Mouse (Mus musculus): Measurements from ENCODE around the gene Ntrk3. TPM values are rescaled to one million over a fixed set of nuclear protein-coding genes. Genes with fewer than 3 reads are reported as not detected.

Ntrk3 gene
- 29.8 TPM for polyA plus RNA-seq (2017; shearing (Covaris generic))

GRCm38 (mm10) chr7:78737614-78738210 is at the start of gene Ntrk3:
Gene Ntrk3, minus strand, starts transcription at chr7:78738012.

DNA sequence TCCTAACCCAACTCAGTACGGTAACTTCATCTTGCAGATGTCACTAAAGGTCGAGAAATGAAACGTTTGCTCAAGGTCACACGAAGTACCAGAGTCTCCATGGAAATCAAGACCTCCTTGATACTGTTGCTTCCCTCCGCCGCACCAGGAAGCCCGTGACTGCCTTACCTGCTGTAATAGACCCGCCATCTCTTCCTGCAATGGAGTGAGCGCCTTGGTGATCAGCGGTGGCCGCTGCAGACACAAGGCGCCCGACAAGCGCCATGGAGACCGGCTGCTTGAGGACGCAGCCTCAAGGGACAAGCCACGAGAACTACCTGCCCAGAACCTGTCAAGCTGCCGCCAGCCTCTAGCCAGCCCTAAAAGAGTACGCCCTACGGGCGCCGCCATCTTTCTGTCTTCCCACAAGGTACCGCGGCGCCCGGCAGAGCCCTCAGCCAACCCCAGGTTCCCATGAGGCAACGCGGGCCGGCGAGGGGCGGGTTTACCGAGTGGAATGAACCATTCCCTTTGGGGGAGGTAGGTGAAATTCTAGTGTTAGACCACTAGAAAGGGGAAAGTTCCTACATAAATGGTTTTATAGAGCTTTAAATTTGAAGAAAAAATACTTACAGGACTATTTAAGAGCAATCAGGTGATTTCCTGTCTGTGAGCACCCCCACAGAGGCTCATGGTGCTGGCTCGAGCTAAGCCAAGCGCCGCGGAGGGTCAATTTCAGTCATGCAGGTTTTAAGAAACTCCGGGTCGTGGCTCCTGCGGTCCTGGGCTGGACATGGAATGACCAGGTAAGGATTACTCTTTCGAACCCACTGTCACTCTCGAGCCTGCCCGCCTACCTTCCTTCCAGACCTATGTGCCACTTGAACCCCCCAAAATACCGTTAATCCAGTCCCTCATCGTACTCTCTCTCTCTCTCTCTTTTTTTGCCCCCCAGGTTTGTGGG is 45.1 kb upstream of the Ntrk3 start, which contains the start of the genes Mrps11 and Mrpl46:
TSS of gene Mrps11 (plus strand) at position 481 of the 943 bp plus-strand sequence.
TSS of gene Mrpl46 (minus strand) at position 893 of the 943 bp plus-strand sequence.

Other genes starting within 250 kb of the Ntrk3 start
- 24.5 TPM for gene Mrps11, start 45.1 kb upstream of the Ntrk3 start, polyA plus RNA-seq (2017; shearing (Covaris generic))
- gene Mrpl46, start 45.5 kb upstream of the Ntrk3 start, polyA plus RNA-seq (2017; shearing (Covaris generic)) = 48.3 TPM
- 13.6 TPM for gene Det1, start 109.3 kb upstream of the Ntrk3 start, polyA plus RNA-seq (2017; shearing (Covaris generic))
- gene Aen, start 157.8 kb upstream of the Ntrk3 start, polyA plus RNA-seq (2017; shearing (Covaris generic)) = 27.4 TPM
- gene Isg20, start 175.4 kb upstream of the Ntrk3 start, polyA plus RNA-seq (2017; shearing (Covaris generic)) = 18.1 TPM

Data from naive thymus-derived CD4-positive, alpha-beta T cell, adult 5 months (primary cell).